Mouse (Mus musculus) layer of hippocampus, adult 9-11 months (tissue): Measurements from ENCODE around the gene Selenoo.
A peak's percentile ranks its signal among the peaks of the same experiment; 100 is the strongest.

ENCODE experiments used
- DNase-seq: peaks from one replicate; pipeline ENCODE4 v3.0.0; 2022

Gene Selenoo

GRCm38 (mm10) chr15:89128382-89129350 is 39.8 kb downstream of the Selenoo start, which contains the start of gene Hdac10:
Gene Hdac10, minus strand, starts transcription at chr15:89128700.
- peak; percentile 79 for DNase-seq

- DNase-seq = no peak
These were observed 41.4 kb downstream of the Selenoo start for GRCm38 (mm10) chr15:89130245-89130644.

- no peak for DNase-seq
These were observed 42.4 kb downstream of the Selenoo start for GRCm38 (mm10) chr15:89131316-89131715.

- DNase-seq = no peak
These were observed 47.7 kb downstream of the Selenoo start for GRCm38 (mm10) chr15:89136461-89137155.

GRCm38 (mm10) chr15:89137378-89138045 is 48.6 kb downstream of the Selenoo start:
- DNase-seq = peak; percentile 37

- DNase-seq = no peak
These were observed 49.1 kb downstream of the Selenoo start for GRCm38 (mm10) chr15:89138046-89138405.

GRCm38 (mm10) chr15:89138531-89138930 is 49.6 kb downstream of the Selenoo start:
- no peak for DNase-seq

- DNase-seq = peak; percentile 51
These were observed 51.3 kb downstream of the Selenoo start for GRCm38 (mm10) chr15:89140048-89140658.

GRCm38 (mm10) chr15:89140659-89141252 is 51.9 kb downstream of the Selenoo start, which contains the start of gene Mapk12:
Gene Mapk12, minus strand, starts transcription at chr15:89140703.
- DNase-seq = no peak

GRCm38 (mm10) chr15:89141443-89141842 is 52.6 kb downstream of the Selenoo start:
- no peak for DNase-seq

- DNase-seq = no peak
These were observed 53.0 kb downstream of the Selenoo start for GRCm38 (mm10) chr15:89141905-89142304.

GRCm38 (mm10) chr15:89143134-89143533 is 54.2 kb downstream of the Selenoo start:
- DNase-seq = no peak

GRCm38 (mm10) chr15:89144965-89145364 is 56.1 kb downstream of the Selenoo start:
- DNase-seq = no peak

- no peak for DNase-seq
These were observed 57.0 kb downstream of the Selenoo start for GRCm38 (mm10) chr15:89145813-89146350.

- DNase-seq = peak; percentile 57
These were observed 57.7 kb downstream of the Selenoo start for GRCm38 (mm10) chr15:89146537-89146936.

- peak; percentile 48 for DNase-seq
These were observed 58.1 kb downstream of the Selenoo start for GRCm38 (mm10) chr15:89147024-89147423.

- DNase-seq = no peak
These were observed 58.6 kb downstream of the Selenoo start for GRCm38 (mm10) chr15:89147456-89147855.

GRCm38 (mm10) chr15:89147895-89148294 is 59.0 kb downstream of the Selenoo start:
- DNase-seq = no peak

GRCm38 (mm10) chr15:89148496-89149270 is 59.8 kb downstream of the Selenoo start:
- no peak for DNase-seq

- DNase-seq = no peak
These were observed 60.6 kb downstream of the Selenoo start, which contains the start of gene Mapk11 for GRCm38 (mm10) chr15:89149271-89150040. Gene Mapk11, minus strand, starts transcription at chr15:89149628.
